Mouse (Mus musculus) limb, embryonic 14.5 days (tissue): ENCODE results near the gene Rtn2. TPM values are rescaled to one million over a fixed set of nuclear protein-coding genes. Genes with fewer than 3 reads are reported as not detected.

Experiments used
- ATAC-seq: fragments of 200-750 bp; cut with Nextera tagmentation; 2 replicates; pipeline ENCODE4 v1.8.0; 2017; ENCODE audit warnings: low read depth, moderate number of reproducible peaks, moderate TSS enrichment; ENCODE audit not compliant: low FRiP score
- DNase-seq: peaks from one replicate; pipeline ENCODE4 v3.0.0-alpha.2; 2015; ENCODE audit warnings: low spot score
- H3K27ac ChIP-seq: fragments of 300-500 bp; sonication (generic); replicated peaks from 2 replicates; pipeline ENCODE4 v1.5.1; 2014; ENCODE audit warnings: low read depth, mild to moderate bottlenecking, low read length, moderate library complexity, mixed read lengths
- H3K27me3 ChIP-seq: fragments of 300-500 bp; sonication (generic); 2 replicates; pipeline ENCODE4 v1.6.1; 2014; ENCODE audit warnings: low read length, mixed read lengths; ENCODE audit not compliant: control insufficient read depth, insufficient read depth
- H3K36me3 ChIP-seq: fragments of 300-500 bp; sonication (generic); 2 replicates; pipeline ENCODE4 v1.6.1; 2014; ENCODE audit warnings: mild to moderate bottlenecking, low read length, moderate library complexity, mixed read lengths; ENCODE audit not compliant: control insufficient read depth, insufficient read depth
- H3K4me1 ChIP-seq: fragments of 300-500 bp; sonication (generic); 2 replicates; pipeline ENCODE4 v1.6.1; 2014; ENCODE audit warnings: antibody characterized with exemption, low read length, mixed read lengths; ENCODE audit not compliant: control insufficient read depth, insufficient read depth
- H3K4me2 ChIP-seq: fragments of 300-500 bp; sonication (generic); replicated peaks from 2 replicates; pipeline ENCODE4 v1.6.1; 2014; ENCODE audit warnings: low read depth, mild to moderate bottlenecking, low read length, moderate library complexity; ENCODE audit not compliant: severe bottlenecking
- H3K4me3 ChIP-seq: fragments of 300-500 bp; sonication (generic); replicated peaks from 2 replicates; pipeline ENCODE4 v1.5.1; 2014; ENCODE audit warnings: low read length
- H3K9ac ChIP-seq: fragments of 300-500 bp; sonication (generic); 2 replicates; pipeline ENCODE4 v1.6.1; 2014; ENCODE audit warnings: mild to moderate bottlenecking, low read depth, low read length, moderate library complexity; ENCODE audit not compliant: severe bottlenecking
- H3K9me3 ChIP-seq: fragments of 300-500 bp; sonication (generic); 2 replicates; pipeline ENCODE4 v1.6.1; 2016; ENCODE audit warnings: low read length; ENCODE audit not compliant: control insufficient read depth
- POLR2A ChIP-seq: fragments of 200-500 bp; IDR thresholded peaks from 2 replicates; pipeline ENCODE4 v1.8.0; 2012; ENCODE audit warnings: inconsistent platforms, mild to moderate bottlenecking, moderate library complexity, borderline replicate concordance; ENCODE audit not compliant: insufficient read depth, insufficient read length; ENCODE audit errors: extremely low read depth
- WGBS: fragments of 180-500 bp; shearing (Covaris S2); extraction: QIAGEN DNeasy Blood & Tissue Kit; methylation state at CpG from one replicate; pipeline ENCODE4 v1.1.7; 2014; 5-methylcytosine and 5-hydroxymethylcytosine counted together
- polyA plus RNA-seq, 2 experiments: library from polyadenylated mRNA; depleted of rRNA in 1 of 2; stranded (reverse) in 1 of 2; unstranded in 1 of 2; fragments of >200 nt; fragmentation: Nextera tagmentation in 1 of 2; extraction: Ambion mirVana in 1 of 2; gene quantifications; 2 replicates each; pipeline versions ENCODE4 v1.2.1 to v1.2.3; 2012 to 2014

The Rtn2 gene
- polyA plus RNA-seq, 2 experiments, result 30.6 to 44.3 TPM

DNA sequence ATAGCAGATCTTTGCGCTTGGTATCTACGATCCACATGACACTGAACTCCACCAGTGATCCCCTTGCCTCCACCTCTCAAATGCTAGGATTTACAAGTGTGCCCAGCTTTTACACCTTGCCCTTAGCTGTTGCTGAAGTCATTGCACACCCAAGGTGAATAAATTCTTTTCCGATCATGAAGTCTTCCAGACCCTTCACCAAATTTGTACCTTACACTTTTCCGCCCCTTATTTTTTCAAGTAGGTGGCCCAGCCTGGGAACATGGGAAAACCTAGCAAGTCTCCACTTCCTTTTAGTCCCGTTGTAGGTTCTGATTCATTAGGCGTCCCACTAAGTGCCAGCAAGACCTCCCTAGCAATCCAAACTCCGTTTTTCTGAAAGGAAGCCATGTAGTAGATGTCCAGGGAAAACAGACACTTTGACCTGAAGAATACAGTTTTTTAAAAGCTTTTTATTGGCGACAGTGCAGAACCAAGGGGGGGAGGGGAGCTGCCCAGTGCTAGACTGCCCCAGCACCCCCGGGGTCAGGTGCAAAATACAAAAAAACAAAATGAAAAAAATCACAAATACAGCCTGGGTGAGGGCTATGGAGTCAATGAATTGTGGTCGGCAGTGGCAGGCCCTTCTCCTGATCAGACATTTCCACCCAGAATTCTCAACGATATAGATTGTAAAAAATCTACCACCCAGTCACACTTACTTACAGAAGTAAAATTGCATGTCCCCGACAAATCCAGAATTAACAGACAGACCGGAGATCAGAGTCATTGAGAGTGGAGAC is 20.0 kb downstream of the Rtn2 start:
- Histone ChIP-seq H3K4me1 (peaks cover 6% of the 10 kb centered on the region; the same call in 1 of the 2 replicates), H3K4me3 (peak overlapping the region; percentile 45; the same call in 1 of the 2 replicates), H3K9ac (no peak overlapping the region), H3K9me3 (no peaks in the 10 kb centered on the region), H3K4me2 (peak overlapping the region; percentile 42; the same call in 1 of the 2 replicates), H3K36me3 (no peaks in the 10 kb centered on the region), H3K27me3 (peaks cover 61% of the 10 kb centered on the region), H3K27ac (no peak overlapping the region)
- no peak for ATAC-seq
- no peak for TF ChIP-seq POLR2A
- WGBS, result 42% methylated on average over 13 of the region's 13 CpGs
- DNase-seq, result no peak

DNA sequence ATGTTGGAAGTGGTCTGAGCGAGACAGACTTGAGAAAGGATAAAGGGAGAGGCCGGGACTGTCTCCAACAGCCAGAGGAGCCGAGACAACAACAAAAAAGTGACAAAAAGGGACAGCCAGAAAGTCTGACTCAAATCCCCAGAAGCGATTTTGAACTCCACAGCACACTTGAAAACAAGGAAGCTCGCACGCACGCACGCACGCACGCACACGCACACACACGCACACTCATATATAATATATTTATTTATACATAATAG is 20.6 kb downstream of the Rtn2 start:
- H3K9ac ChIP-seq, result no peak overlapping the region
- no peak for ATAC-seq
- 79% methylated on average over 12 of the region's 12 CpGs for WGBS

DNA sequence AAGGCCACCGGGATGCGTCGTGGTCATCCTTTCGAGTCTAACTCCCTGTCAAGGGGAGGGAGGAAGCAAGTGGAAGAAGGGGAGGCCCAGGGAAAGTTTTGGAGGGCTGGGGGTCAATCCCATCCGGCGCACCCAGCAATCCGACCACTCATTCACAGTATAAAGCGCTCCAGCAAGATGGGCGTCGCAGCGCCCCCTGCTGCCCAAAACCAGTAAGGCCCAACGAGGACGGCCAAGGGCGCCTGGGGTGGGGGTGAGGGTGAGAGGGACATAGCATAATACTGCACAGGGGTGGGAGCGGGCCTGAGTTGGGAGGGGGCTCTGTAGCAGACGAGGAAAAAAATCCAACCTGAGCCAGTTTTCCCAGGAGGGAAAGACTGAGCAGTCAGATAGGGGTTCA is 21.3 kb downstream of the Rtn2 start:
- no peak overlapping the region for H3K9ac ChIP-seq
- H3K27me3 ChIP-seq, result peaks cover 61% of the 10 kb centered on the region
- ATAC-seq (no peak), DNase-seq (peak; percentile 50)
- no peak overlapping the region for H3K27ac ChIP-seq
- H3K9me3 ChIP-seq, result no peaks in the 10 kb centered on the region
- no peak for TF ChIP-seq POLR2A
- peak overlapping the region; percentile 13; the same call in 1 of the 2 replicates for H3K4me2 ChIP-seq
- no peaks in the 10 kb centered on the region for H3K36me3 ChIP-seq
- peak overlapping the region; percentile 4; the same call in 1 of the 2 replicates for H3K4me3 ChIP-seq
- 1% methylated on average over 14 of the region's 16 CpGs for WGBS
- H3K4me1 ChIP-seq, result peaks cover 12% of the 10 kb centered on the region

More for the DNA sequence above, 20.6 kb downstream of the Rtn2 start:
- Histone ChIP-seq H3K9me3 (no peaks in the 10 kb centered on the region), H3K4me3 (no peak overlapping the region), H3K36me3 (no peaks in the 10 kb centered on the region), H3K4me2 (no peak overlapping the region), H3K27me3 (peaks cover 61% of the 10 kb centered on the region), H3K27ac (no peak overlapping the region), H3K4me1 (peaks cover 10% of the 10 kb centered on the region)
- DNase-seq, result no peak
- TF ChIP-seq POLR2A, result no peak

DNA sequence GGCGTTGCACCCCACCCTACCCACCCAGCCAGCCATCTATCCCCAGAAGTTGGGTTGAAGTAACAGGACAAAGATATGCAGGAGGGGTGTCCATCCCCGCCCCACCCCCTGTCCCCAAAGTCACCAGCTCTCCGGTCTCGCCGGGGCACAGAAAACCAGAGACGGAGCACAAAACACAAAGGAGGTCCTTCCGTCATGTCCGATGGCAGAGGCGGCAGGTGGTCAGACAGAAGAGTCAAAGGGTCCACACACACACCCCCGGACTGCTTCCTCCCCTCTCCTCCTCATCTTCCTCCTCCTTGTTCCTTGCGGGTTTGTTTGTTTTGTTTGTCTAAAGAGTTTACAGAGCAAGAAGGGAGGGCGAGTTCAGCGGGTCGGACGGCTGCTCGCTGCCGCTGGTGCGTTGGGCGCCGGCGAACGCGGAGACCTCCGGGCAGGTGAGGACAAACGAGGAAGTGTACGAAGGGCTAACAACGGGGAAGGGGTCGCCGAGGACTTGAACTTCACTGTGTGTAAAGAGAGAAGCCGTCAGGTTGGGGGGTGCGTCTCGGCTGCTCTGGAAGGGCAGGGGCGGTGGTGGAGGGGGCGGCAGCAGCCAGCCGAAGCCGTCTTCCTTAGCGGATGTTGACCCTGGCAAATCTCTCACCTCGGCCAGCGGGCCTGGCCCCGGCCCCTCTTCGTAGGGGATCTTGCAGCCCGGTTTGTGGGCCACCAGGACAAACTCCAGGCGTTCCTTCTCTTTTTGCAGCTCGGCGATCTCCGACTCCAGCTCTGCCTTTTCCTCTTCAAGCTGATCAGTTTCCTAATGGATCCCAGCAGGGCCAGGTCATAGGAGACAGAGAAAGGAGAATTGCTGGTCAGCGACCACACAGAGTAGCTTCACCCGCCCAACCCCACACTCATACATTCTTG is 22.3 kb downstream of the Rtn2 start:
- H3K27me3 ChIP-seq, result peaks cover 61% of the 10 kb centered on the region
- no peak overlapping the region for H3K27ac ChIP-seq
- H3K36me3 ChIP-seq, result no peaks in the 10 kb centered on the region
- H3K9me3 ChIP-seq, result no peaks in the 10 kb centered on the region
- DNase-seq (no peak), ATAC-seq (no peak)
- H3K4me2 ChIP-seq, result peak overlapping the region; percentile 43
- H3K4me3 ChIP-seq, result peak overlapping the region; percentile 31
- no peak for TF ChIP-seq POLR2A
- 4% methylated on average over 45 of the region's 48 CpGs for WGBS
- peaks cover 20% of the 10 kb centered on the region for H3K4me1 ChIP-seq
- peak overlapping the region; percentile 38; the same call in 1 of the 2 replicates for H3K9ac ChIP-seq

DNA sequence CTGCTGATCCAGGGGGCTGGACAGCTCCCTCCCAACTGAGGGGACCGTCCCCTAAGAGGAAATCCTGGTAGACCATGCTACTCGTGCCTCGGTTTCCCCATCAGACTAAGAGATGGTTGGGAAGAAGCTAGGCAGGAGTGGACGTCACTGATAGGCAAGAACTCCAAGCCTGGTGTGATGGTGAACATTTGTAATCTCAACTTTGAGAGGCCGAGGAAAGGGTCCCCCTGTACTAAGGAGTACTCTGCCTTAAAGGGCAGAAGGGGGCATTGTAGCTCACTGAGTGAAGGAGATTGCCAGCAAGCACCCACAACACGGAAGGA is 22.9 kb downstream of the Rtn2 start:
- peak overlapping the region; percentile 31 for H3K4me3 ChIP-seq
- H3K9ac ChIP-seq, result 0 out of 2 replicates have a peak overlapping the region, but pooled peaks have one; percentile 38
- DNase-seq (no peak), ATAC-seq (no peak)
- no peaks in the 10 kb centered on the region for H3K9me3 ChIP-seq
- H3K27ac ChIP-seq, result no peak overlapping the region
- peaks cover 61% of the 10 kb centered on the region for H3K27me3 ChIP-seq
- H3K36me3 ChIP-seq, result no peaks in the 10 kb centered on the region
- no peak overlapping the region for H3K4me2 ChIP-seq
- WGBS, result 10% methylated on average over 6 of the region's 6 CpGs
- H3K4me1 ChIP-seq, result peaks cover 20% of the 10 kb centered on the region
- TF ChIP-seq POLR2A, result no peak
